Mouse (Mus musculus): Measurements from ENCODE around the gene Atxn7l1. TPM values are rescaled to one million over a fixed set of nuclear protein-coding genes. Genes with fewer than 3 reads are reported as not detected.

Gene Atxn7l1
- polyA plus RNA-seq, 1 experiment from 2014 or later: 10.6 TPM

DNA sequence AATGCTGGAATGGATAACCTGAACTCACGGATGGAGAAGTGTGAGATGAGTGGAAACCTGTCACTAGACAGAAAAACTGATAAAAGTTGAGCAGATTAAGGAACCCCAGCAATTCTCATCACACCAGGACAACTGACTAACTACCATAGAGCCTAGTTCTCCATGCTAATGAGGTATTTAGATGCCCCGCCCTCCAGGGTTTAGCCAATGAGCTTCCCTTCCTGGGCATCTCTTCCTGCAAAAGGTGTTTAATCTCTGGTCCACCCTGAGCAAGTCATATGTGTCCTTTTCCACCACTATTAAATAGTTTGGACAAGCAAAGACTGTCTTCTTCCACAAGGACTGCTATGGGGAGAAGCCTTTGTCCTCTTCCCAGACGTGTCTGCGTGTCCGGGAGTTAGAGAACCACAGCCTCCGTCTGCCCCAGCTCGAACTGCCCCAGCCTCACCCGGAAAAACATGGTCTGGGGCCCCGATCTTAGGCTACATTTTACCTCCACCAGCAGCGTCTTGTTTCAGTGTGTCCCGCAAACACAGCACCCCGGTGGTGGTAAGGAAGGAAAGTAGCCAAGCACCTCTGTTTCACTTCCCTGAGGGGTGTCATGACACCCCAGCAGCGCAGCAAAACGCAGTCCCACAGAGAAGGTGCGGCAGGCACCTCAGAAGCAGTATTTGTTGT is 28.7 kb upstream of the Atxn7l1 start:
- peak overlapping the region; percentile 9 to 20; a peak in 3 of 4 replicates for H3K4me3 ChIP-seq (ENCODE audit: control insufficient read depth in 1 of 2, insufficient read depth in 1 of 2, low read depth in 1 of 2, low read length in 2 of 2)
- H3K9ac ChIP-seq (ENCODE audit: low read length): peak overlapping the region; percentile 17; the same call in 1 of the 2 replicates
- H3K9me3 ChIP-seq (ENCODE audit: control insufficient read depth, low read length): 0 out of 2 replicates have a peak, but pooled peaks cover 5% of the 10 kb centered on the region
- no peak for ATAC-seq (ENCODE audit: insufficient number of reproducible peaks, insufficient read depth, low FRiP score, low read depth)
- no peaks in the 10 kb centered on the region for H3K4me1 ChIP-seq (ENCODE audit: control insufficient read depth in 2 of 2, insufficient read depth in 2 of 2, low read length in 2 of 2)
- 24% methylated on average over 15 of the region's 15 CpGs for WGBS
- H3K36me3 ChIP-seq (ENCODE audit: control insufficient read depth, insufficient read depth, low read length): no peaks in the 10 kb centered on the region
- H3K27me3 ChIP-seq (ENCODE audit: control insufficient read depth, insufficient read depth, low read length): no peaks in the 10 kb centered on the region
- no peak overlapping the region for H3K27ac ChIP-seq (replicated peaks in 1 of 2; ENCODE audit: control insufficient read depth in 1 of 2, insufficient read depth in 1 of 2, low read depth in 2 of 2, low read length in 2 of 2)
- peak overlapping the region; percentile 51 for H3K4me2 ChIP-seq (ENCODE audit: low read length)

DNA sequence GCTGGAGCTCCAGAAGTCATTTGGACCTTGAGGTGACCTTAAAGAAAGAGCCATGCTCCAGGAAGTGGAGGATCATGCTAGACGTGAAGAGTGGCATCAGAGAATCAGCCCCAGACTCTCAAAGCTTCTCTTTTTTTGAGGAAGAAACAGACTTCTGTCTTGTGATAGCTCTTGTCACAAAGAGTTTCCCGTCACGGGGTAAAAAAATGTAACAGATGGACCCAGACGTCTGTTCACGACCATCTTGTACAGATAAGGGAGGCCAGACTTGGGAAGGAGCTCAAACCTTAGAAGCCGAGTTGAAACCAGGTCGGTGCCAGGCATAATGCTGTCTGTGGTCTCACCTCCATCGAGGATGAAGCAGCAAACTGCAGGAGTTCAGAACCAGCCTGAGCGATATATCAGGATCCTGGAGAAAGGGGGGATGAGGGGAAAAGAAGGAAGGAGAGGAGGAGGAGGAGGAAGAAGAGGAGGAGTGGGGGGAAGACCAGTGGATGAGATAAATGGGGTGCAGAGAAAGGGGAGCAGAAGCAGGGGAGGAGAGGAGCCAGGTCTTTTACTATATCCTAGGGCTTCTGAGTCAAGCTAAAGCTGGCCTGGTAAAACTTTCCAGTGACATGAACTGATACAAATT is 21.8 kb upstream of the Atxn7l1 start:
- Histone ChIP-seq H3K36me3 (ENCODE audit: control insufficient read depth, insufficient read depth, low read length) (no peaks in the 10 kb centered on the region), H3K9ac (ENCODE audit: low read length) (no peak overlapping the region), H3K4me3 (ENCODE audit: control insufficient read depth in 1 of 2, insufficient read depth in 1 of 2, low read depth in 1 of 2, low read length in 2 of 2) (no peak overlapping the region), H3K9me3 (ENCODE audit: control insufficient read depth, low read length) (0 out of 2 replicates have a peak, but pooled peaks cover 5% of the 10 kb centered on the region), H3K4me1 (ENCODE audit: control insufficient read depth in 2 of 2, insufficient read depth in 2 of 2, low read length in 2 of 2) (peaks cover 5 to 8% of the 10 kb centered on the region in 2 experiments; a peak in 3 of 4 replicates), H3K27ac (replicated peaks in 1 of 2; ENCODE audit: control insufficient read depth in 1 of 2, insufficient read depth in 1 of 2, low read depth in 2 of 2, low read length in 2 of 2) (no peak overlapping the region), H3K27me3 (ENCODE audit: control insufficient read depth, insufficient read depth, low read length) (no peaks in the 10 kb centered on the region), H3K4me2 (ENCODE audit: low read length) (no peak overlapping the region)
- WGBS: 44% methylated on average over 9 of the region's 9 CpGs
- no peak for ATAC-seq (ENCODE audit: insufficient number of reproducible peaks, insufficient read depth, low FRiP score, low read depth)

DNA sequence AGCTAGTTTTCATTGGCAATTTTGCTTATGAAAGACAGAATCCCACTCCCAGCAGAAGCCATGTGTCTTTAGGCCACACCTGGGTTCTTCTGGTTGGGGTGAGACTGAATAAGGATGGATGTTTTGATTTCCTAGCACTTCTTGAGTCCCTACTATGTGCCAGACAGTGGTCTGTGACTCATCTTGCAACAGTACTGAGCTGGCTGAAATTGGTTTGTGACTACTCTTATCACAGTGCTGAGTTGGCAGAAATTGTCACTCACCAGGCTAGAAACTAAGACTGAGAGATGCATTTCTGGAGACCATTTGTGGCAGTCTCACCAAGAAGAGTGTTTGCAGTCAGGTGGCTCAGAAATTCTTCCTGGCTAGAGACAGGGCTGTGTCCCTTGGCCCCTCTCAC is 21.2 kb upstream of the Atxn7l1 start:
- H3K36me3 ChIP-seq (ENCODE audit: control insufficient read depth, insufficient read depth, low read length): no peaks in the 10 kb centered on the region
- peaks cover 5 to 8% of the 10 kb centered on the region in 2 experiments; a peak in 3 of 4 replicates for H3K4me1 ChIP-seq (ENCODE audit: control insufficient read depth in 2 of 2, insufficient read depth in 2 of 2, low read length in 2 of 2)
- no peak for ATAC-seq (ENCODE audit: insufficient number of reproducible peaks, insufficient read depth, low FRiP score, low read depth)
- no peaks in the 10 kb centered on the region for H3K27me3 ChIP-seq (ENCODE audit: control insufficient read depth, insufficient read depth, low read length)
- H3K9ac ChIP-seq (ENCODE audit: low read length): no peak overlapping the region
- no peak overlapping the region for H3K4me2 ChIP-seq (ENCODE audit: low read length)
- H3K9me3 ChIP-seq (ENCODE audit: control insufficient read depth, low read length): 0 out of 2 replicates have a peak, but pooled peaks cover 5% of the 10 kb centered on the region
- no peak overlapping the region for H3K27ac ChIP-seq (replicated peaks in 1 of 2; ENCODE audit: control insufficient read depth in 1 of 2, insufficient read depth in 1 of 2, low read depth in 2 of 2, low read length in 2 of 2)
- no peak overlapping the region for H3K4me3 ChIP-seq (ENCODE audit: control insufficient read depth in 1 of 2, insufficient read depth in 1 of 2, low read depth in 1 of 2, low read length in 2 of 2)

DNA sequence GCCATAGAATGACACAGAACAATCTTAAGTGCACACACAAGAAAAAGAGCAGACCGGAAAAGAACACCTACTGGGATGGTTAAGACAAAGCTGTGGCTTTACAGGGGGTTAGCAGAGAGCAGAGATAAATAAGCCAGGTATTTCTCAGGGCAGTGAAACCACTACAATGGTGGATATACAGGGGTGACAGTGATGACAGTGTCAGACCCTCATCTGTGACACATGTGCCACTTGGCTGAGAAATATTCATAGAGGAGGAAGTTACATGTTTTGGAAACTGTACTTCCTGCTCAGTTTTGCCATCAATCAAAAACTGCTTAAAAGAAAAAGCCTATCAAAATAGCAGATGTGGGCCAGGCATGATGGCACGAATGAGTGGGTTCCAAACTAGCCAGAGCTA is 19.4 kb upstream of the Atxn7l1 start:
- Histone ChIP-seq H3K36me3 (ENCODE audit: control insufficient read depth, insufficient read depth, low read length) (no peaks in the 10 kb centered on the region), H3K9me3 (ENCODE audit: control insufficient read depth, low read length) (no peaks in the 10 kb centered on the region), H3K27ac (replicated peaks in 1 of 2; ENCODE audit: control insufficient read depth in 1 of 2, insufficient read depth in 1 of 2, low read depth in 2 of 2, low read length in 2 of 2) (no peak overlapping the region), H3K9ac (ENCODE audit: low read length) (no peak overlapping the region), H3K4me1 (ENCODE audit: control insufficient read depth in 2 of 2, insufficient read depth in 2 of 2, low read length in 2 of 2) (peaks cover 5 to 8% of the 10 kb centered on the region in 2 experiments; a peak in 3 of 4 replicates), H3K4me3 (ENCODE audit: control insufficient read depth in 1 of 2, insufficient read depth in 1 of 2, low read depth in 1 of 2, low read length in 2 of 2) (no peak overlapping the region), H3K4me2 (ENCODE audit: low read length) (no peak overlapping the region), H3K27me3 (ENCODE audit: control insufficient read depth, insufficient read depth, low read length) (no peaks in the 10 kb centered on the region)
- WGBS: 89% methylated on average over 2 of the region's 2 CpGs
- no peak for ATAC-seq (ENCODE audit: insufficient number of reproducible peaks, insufficient read depth, low FRiP score, low read depth)

DNA sequence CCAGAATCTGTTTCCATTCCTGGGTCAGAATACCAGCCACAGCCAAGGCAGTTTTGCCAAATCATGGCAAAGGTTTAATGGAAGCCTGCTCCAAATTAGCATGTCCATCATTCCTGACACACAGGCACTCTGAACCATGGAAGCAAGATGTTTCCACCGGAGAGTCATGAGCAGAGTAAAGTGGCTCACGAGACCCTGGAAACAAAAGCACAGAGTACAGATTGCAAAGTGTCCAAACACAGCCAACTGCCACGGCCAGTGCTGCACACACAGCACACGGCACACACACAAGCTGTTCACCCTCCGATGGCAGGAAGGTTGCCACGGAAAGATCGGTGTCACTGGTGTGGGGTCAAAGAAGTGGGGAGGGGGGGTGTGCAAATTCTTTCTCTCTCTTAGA is 18.8 kb upstream of the Atxn7l1 start:
- Histone ChIP-seq H3K9ac (ENCODE audit: low read length) (no peak overlapping the region), H3K4me1 (ENCODE audit: control insufficient read depth in 2 of 2, insufficient read depth in 2 of 2, low read length in 2 of 2) (peaks cover 5 to 8% of the 10 kb centered on the region in 2 experiments; a peak in 3 of 4 replicates), H3K4me3 (ENCODE audit: control insufficient read depth in 1 of 2, insufficient read depth in 1 of 2, low read depth in 1 of 2, low read length in 2 of 2) (no peak overlapping the region), H3K9me3 (ENCODE audit: control insufficient read depth, low read length) (no peaks in the 10 kb centered on the region), H3K27ac (replicated peaks in 1 of 2; ENCODE audit: control insufficient read depth in 1 of 2, insufficient read depth in 1 of 2, low read depth in 2 of 2, low read length in 2 of 2) (no peak overlapping the region), H3K36me3 (ENCODE audit: control insufficient read depth, insufficient read depth, low read length) (no peaks in the 10 kb centered on the region), H3K27me3 (ENCODE audit: control insufficient read depth, insufficient read depth, low read length) (no peaks in the 10 kb centered on the region), H3K4me2 (ENCODE audit: low read length) (no peak overlapping the region)
- no peak for ATAC-seq (ENCODE audit: insufficient number of reproducible peaks, insufficient read depth, low FRiP score, low read depth)
- 62% methylated on average over 7 of the region's 7 CpGs for whole genome bisulfite sequencing

DNA sequence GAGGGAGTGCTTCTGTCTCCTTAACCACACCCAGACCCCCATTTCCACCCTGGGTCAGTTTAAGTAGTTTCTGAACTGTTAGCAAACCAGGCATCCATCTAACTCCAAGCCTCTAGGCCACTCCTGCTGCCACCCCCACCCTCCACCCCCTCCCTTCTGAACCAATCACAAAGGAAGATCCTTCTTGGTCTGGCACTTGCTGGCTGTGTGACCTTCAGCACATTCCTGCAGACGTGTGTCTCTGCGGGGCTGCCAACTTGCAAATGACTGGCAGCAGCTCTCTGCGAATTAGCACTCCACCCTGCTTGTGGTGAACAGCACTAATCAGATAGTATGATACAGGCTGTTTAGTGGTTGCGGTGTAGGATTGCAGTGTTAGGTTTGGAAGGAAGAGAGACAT is 18.1 kb upstream of the Atxn7l1 start:
- H3K4me2 ChIP-seq (ENCODE audit: low read length): no peak overlapping the region
- H3K27ac ChIP-seq (replicated peaks in 1 of 2; ENCODE audit: control insufficient read depth in 1 of 2, insufficient read depth in 1 of 2, low read depth in 2 of 2, low read length in 2 of 2): no peak overlapping the region
- no peaks in the 10 kb centered on the region for H3K27me3 ChIP-seq (ENCODE audit: control insufficient read depth, insufficient read depth, low read length)
- H3K36me3 ChIP-seq (ENCODE audit: control insufficient read depth, insufficient read depth, low read length): no peaks in the 10 kb centered on the region
- H3K4me3 ChIP-seq (ENCODE audit: control insufficient read depth in 1 of 2, insufficient read depth in 1 of 2, low read depth in 1 of 2, low read length in 2 of 2): no peak overlapping the region
- no peak overlapping the region for H3K9ac ChIP-seq (ENCODE audit: low read length)
- 9% methylated on average over 4 of the region's 4 CpGs for WGBS
- peaks cover 5 to 8% of the 10 kb centered on the region in 2 experiments; a peak in 3 of 4 replicates for H3K4me1 ChIP-seq (ENCODE audit: control insufficient read depth in 2 of 2, insufficient read depth in 2 of 2, low read length in 2 of 2)
- H3K9me3 ChIP-seq (ENCODE audit: control insufficient read depth, low read length): no peaks in the 10 kb centered on the region
- 0 out of 2 replicates have a peak, but pooled peaks have one; percentile 26 for ATAC-seq (ENCODE audit: insufficient number of reproducible peaks, insufficient read depth, low FRiP score, low read depth)

DNA sequence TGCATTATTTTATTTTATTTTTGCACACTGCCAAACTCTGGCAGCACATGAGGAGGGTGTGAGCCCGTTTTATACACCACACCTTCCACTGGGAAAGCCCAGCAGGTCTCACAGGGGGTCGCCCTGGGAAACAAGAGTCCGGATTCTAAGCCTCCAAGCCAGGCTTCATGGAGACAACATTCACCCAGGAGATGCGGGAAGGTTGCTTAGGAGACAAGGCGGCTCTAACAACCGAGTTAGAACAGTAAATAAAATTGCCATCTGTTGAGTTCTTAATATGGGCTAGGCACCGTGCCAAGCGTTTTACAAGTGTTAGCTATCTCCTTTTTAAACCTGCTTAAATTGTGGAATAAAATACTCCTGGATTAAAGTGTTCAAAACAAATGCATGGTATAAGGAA is 17.1 kb upstream of the Atxn7l1 start:
- no peak overlapping the region for H3K9ac ChIP-seq (ENCODE audit: low read length)
- no peaks in the 10 kb centered on the region for H3K27me3 ChIP-seq (ENCODE audit: control insufficient read depth, insufficient read depth, low read length)
- no peak overlapping the region for H3K27ac ChIP-seq (replicated peaks in 1 of 2; ENCODE audit: control insufficient read depth in 1 of 2, insufficient read depth in 1 of 2, low read depth in 2 of 2, low read length in 2 of 2)
- H3K4me2 ChIP-seq (ENCODE audit: low read length): no peak overlapping the region
- H3K4me1 ChIP-seq (ENCODE audit: control insufficient read depth in 2 of 2, insufficient read depth in 2 of 2, low read length in 2 of 2): peaks cover 5 to 8% of the 10 kb centered on the region in 2 experiments; a peak in 3 of 4 replicates
- no peak overlapping the region for H3K4me3 ChIP-seq (ENCODE audit: control insufficient read depth in 1 of 2, insufficient read depth in 1 of 2, low read depth in 1 of 2, low read length in 2 of 2)
- no peaks in the 10 kb centered on the region for H3K9me3 ChIP-seq (ENCODE audit: control insufficient read depth, low read length)
- H3K36me3 ChIP-seq (ENCODE audit: control insufficient read depth, insufficient read depth, low read length): no peaks in the 10 kb centered on the region
- WGBS: 56% methylated on average over 8 of the region's 8 CpGs
- no peak for ATAC-seq (ENCODE audit: insufficient number of reproducible peaks, insufficient read depth, low FRiP score, low read depth)
